Mouse (Mus musculus) cortical plate, adult 2 months (tissue): Measurements from ENCODE around the gene Bpifa3. TPM values are rescaled to one million over a fixed set of nuclear protein-coding genes. Genes with fewer than 3 reads are reported as not detected.

Experiments
- H3K27ac ChIP-seq: fragments of 200-500 bp; 2 replicates; pipeline ENCODE4 v1.5.1; 2012; ENCODE audit warnings: low read length, control low read depth, inconsistent platforms; ENCODE audit not compliant: insufficient read depth
- H3K4me1 ChIP-seq: fragments of 200-500 bp; 2 replicates; pipeline ENCODE4 v1.6.1; 2011; ENCODE audit warnings: low read length; ENCODE audit not compliant: control insufficient read depth, insufficient read depth
- H3K4me3 ChIP-seq: fragments of 200-500 bp; 2 replicates; pipeline ENCODE4 v1.5.1; 2011; ENCODE audit warnings: mild to moderate bottlenecking, low read length, control low read depth; ENCODE audit not compliant: insufficient read depth
- CTCF ChIP-seq: fragments of 200-500 bp; IDR thresholded peaks from 2 replicates; pipeline ENCODE4 v1.5.1; 2011; ENCODE audit warnings: mild to moderate bottlenecking, control low read depth, low read length; ENCODE audit not compliant: insufficient read depth; ENCODE audit errors: extremely low read depth
- POLR2A ChIP-seq: fragments of 200-500 bp; IDR thresholded peaks from 2 replicates; pipeline ENCODE4 v1.6.1; 2011; ENCODE audit warnings: mild to moderate bottlenecking, low read length, control low read depth; ENCODE audit not compliant: insufficient read depth; ENCODE audit errors: extremely low read depth
- polyA plus RNA-seq: library from polyadenylated mRNA; depleted of rRNA; stranded (reverse); fragments of >200 nt; gene quantifications from 2 replicates; pipeline ENCODE4 v1.2.3, GENCODE M21; 2012; rRNA removed

The Bpifa3 gene
- polyA plus RNA-seq: not detected in 2 replicates

GRCm38 (mm10) chr2:154130120-154130519, at the start of gene Bpifa3:
Bpifa3 (plus strand) TSS chr2:154130336.
- Histone ChIP-seq H3K27ac (no peak within 1 kb of the TSS), H3K4me1 (no peaks in the 10 kb centered on the region), H3K4me3 (no peak within 1 kb of the TSS)
- TF ChIP-seq POLR2A (no peak), CTCF (no peak)

GRCm38 (mm10) chr2:154097734-154098133, 32.4 kb upstream of the Bpifa3 start:
- H3K4me1 ChIP-seq: no peaks in the 10 kb centered on the region
- H3K4me3 ChIP-seq: no peak overlapping the region
- TF ChIP-seq POLR2A (no peak), CTCF (peak; percentile 35; the same call in 1 of the 2 replicates)
- H3K27ac ChIP-seq: no peak overlapping the region

GRCm38 (mm10) chr2:154117381-154117780, 12.8 kb upstream of the Bpifa3 start:
- no peak overlapping the region for H3K27ac ChIP-seq
- H3K4me1 ChIP-seq: no peaks in the 10 kb centered on the region
- no peak overlapping the region for H3K4me3 ChIP-seq
- TF ChIP-seq CTCF (no peak), POLR2A (no peak)

GRCm38 (mm10) chr2:154142580-154142979, 12.4 kb downstream of the Bpifa3 start, which contains the start of gene Bpifa1:
Bpifa1 (plus strand) TSS chr2:154142880.
- TF ChIP-seq CTCF (no peak), POLR2A (no peak)
- H3K4me3 ChIP-seq: no peak within 1 kb of the TSS
- no peaks in the 10 kb centered on the region for H3K4me1 ChIP-seq
- H3K27ac ChIP-seq: no peak within 1 kb of the TSS

- no peaks in the 10 kb centered on the region for H3K4me1 ChIP-seq
- no peak for TF ChIP-seq POLR2A
- TF ChIP-seq CTCF: no peak
- no peak overlapping the region for H3K27ac ChIP-seq
- no peak overlapping the region for H3K4me3 ChIP-seq
These were observed 13.6 kb downstream of the Bpifa3 start for GRCm38 (mm10) chr2:154143735-154144134.

- no peak for TF ChIP-seq POLR2A
- TF ChIP-seq CTCF: no peak
- no peak overlapping the region for H3K4me3 ChIP-seq
- H3K27ac ChIP-seq: no peak overlapping the region
- H3K4me1 ChIP-seq: no peaks in the 10 kb centered on the region
These were observed 17.4 kb downstream of the Bpifa3 start for GRCm38 (mm10) chr2:154147496-154147895.

GRCm38 (mm10) chr2:154158433-154158832, 28.3 kb downstream of the Bpifa3 start:
- Histone ChIP-seq H3K4me3 (no peak overlapping the region), H3K4me1 (no peaks in the 10 kb centered on the region), H3K27ac (no peak overlapping the region)
- no peak for TF ChIP-seq POLR2A
- TF ChIP-seq CTCF: peak; percentile 63

- Histone ChIP-seq H3K4me1 (no peaks in the 10 kb centered on the region), H3K27ac (no peak within 1 kb of the TSS), H3K4me3 (no peak within 1 kb of the TSS)
- TF ChIP-seq POLR2A: no peak
- no peak for TF ChIP-seq CTCF
These were observed 32.2 kb downstream of the Bpifa3 start, which contains the start of gene Bpifa5 for GRCm38 (mm10) chr2:154162307-154162706. Bpifa5 (plus strand) TSS chr2:154162607.

- Histone ChIP-seq H3K27ac (no peak overlapping the region), H3K4me3 (no peak overlapping the region), H3K4me1 (no peaks in the 10 kb centered on the region)
- no peak for TF ChIP-seq POLR2A
These were observed 33.2 kb downstream of the Bpifa3 start for GRCm38 (mm10) chr2:154163306-154163705.

- Histone ChIP-seq H3K4me3 (no peak overlapping the region), H3K27ac (no peak overlapping the region), H3K4me1 (no peaks in the 10 kb centered on the region)
- no peak for TF ChIP-seq CTCF
- no peak for TF ChIP-seq POLR2A
These were observed 39.0 kb downstream of the Bpifa3 start for GRCm38 (mm10) chr2:154169172-154169571.
